Mouse (Mus musculus) heart, adult 2 months (tissue): ENCODE measurements around the gene Mfsd4a.

Experiments used
- CTCF ChIP-seq: fragments of 200-600 bp; IDR thresholded peaks from 2 replicates; pipeline ENCODE4 v1.8.1; 2022; ENCODE audit warnings: antibody characterized with exemption, mild to moderate bottlenecking, moderate library complexity
- EP300 ChIP-seq: fragments of 200-500 bp; IDR thresholded peaks from 2 replicates; pipeline ENCODE4 v1.6.1; 2011; ENCODE audit warnings: low read depth, low read length, control low read depth; ENCODE audit not compliant: insufficient read depth
- POLR2A ChIP-seq: fragments of 200-500 bp; IDR thresholded peaks from 2 replicates; pipeline ENCODE4 v1.6.1; 2011; ENCODE audit warnings: mild to moderate bottlenecking, low read depth, low read length, control low read depth; ENCODE audit not compliant: insufficient read depth

DNA sequence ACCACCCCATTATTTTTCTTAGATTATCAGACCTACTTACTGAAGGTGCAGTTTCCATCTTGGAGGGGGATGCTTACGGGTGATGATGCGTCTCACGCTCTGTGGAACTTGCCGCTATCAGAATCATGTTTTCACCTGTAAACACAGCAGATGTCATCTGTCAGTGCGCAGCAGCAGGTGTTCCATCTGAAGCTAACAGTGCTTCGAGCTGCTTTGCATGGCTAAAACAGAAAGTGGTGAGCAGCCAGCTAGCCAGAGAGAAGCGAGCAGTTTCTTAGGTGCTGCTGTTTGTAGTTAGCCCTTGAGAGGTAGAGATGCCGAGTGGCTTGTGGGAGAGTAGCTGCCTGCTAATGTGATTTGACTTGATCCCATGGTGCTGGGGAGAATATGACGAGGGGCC lies 39.4 kb downstream of the Mfsd4a start:
- no peak for TF ChIP-seq CTCF
- no peak for TF ChIP-seq EP300
- no peak for TF ChIP-seq POLR2A
